Mouse (Mus musculus) retina, embryonic 14.5 days (tissue): Measurements from ENCODE around the gene Cish.

Experiments used
- DNase-seq: peaks from one replicate; pipeline ENCODE4 v3.0.0-alpha.2; 2015; ENCODE audit warnings: low spot score

The Cish gene

DNA sequence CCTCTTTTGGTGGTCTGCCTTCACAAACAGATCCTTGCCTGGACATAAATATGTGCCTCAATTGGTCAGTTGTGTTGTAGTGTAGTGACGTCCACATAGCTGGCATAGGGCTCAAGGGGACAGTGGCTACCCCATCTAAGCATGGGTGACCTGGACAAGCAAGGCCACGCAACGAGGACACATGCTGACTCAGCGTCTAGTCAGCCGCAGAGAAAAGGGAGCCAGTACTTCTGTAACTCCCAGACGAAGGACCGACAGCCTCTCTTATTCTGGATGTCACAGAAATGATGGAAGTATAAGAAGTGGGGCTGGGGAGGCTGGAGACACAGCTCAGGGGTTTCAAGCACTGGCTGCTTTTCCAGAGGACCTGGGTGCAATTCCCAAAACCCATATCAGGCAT lies 18.2 kb upstream of the Cish start:
- DNase-seq = no peak

DNA sequence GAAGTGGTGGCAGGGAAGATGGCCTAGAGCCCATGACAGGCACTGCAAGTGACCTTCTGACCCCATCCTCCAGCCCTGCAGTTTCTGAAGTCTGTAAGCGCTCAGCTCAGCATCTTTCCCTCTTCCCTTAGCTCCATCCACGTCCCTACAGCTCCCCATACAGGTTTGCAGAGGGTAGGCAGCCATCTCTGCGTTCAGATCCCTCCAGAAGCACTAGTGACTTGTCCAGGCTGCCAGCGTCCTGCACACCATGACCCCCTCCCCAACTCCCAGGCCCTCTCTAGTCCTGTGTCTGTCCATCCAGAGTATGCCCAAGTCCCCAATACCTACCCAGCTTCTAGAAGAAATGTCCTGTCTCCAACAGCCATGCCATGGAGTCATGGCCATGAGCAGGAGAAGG lies 17.7 kb upstream of the Cish start:
- DNase-seq = no peak

DNA sequence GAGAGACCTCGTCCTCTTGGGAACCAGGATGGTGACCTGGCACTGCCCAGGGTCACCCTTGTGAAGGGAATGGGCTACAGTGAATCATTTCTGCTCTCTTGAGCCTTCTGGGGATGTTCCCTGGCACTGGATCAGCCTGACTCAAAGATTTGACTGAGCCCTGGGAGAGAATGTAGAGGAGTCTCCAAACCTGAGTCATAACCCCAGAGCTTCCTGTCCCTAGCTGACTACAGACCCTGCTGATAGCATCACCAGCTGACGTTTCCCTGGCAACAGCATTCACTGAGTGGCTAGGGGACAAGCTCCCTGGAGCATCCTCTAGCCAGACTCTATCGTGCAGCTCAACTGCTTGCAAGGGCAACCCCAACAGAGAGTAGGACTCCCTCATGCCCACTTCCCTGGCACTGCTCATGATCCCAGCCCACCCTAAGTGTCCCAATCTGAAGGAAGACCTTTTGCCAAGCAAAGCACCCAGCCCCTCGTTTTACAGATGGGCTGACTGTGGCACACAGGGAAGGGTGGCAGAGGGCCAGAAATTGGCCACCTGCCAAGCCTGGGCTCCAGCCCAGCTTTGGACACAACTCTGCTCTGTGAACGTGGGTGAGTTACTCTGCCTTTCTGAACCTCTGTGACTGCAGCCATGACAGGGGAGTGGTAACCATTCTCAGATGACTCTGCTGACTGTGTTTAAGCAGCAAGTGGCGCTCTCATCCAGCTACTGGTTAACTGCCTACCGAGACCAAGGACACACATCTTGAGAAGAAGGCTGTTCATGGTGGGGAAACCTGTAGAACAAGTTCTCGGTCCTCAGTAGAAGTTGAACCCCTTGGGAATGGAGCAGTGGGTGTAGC lies 17.1 kb upstream of the Cish start:
- DNase-seq = peak; percentile 33

DNA sequence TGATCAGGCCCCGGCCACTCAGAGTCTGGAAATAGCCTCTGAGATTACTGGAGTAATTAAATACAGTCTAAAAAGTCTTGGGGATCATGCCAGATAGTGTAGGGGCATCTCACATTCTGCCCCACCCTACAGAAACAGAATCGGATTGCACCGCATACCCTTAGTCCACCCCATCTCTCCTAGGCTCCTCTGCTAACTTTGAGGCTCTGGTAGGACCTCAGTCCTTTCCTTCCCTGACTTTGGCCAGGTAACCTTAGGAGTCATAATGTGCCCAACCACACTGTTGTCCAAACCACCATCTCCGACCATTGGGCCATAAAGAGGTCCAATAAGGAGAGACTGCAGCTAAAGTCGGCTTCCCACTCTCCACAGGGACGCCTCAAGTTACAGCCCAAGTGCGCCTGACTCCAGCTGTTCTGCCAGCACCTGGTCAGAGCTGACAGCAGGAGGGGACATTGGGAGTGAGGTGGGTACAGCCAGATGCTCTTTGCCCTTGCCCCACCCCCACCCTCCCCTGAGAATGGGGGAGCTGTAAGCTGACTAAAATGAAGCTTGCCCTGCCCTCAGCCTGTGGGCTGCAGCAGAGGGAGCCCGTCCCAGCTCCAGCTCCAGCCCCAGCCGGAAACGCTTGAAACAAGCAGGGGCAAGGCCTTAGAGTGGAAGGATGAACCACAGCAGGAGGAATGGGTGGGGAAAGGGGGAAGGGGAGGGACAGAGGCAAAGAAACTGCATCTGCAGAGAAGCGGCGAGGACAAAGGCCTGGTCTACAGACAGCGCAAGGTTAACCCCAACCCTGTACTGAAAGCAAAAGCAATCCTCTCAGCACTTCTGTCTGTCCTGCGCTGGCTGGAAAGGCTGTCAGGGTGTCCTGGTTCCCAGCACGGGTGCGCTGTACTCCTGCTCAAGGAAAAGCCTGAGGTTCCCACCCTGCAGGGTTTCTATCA lies 16.2 kb upstream of the Cish start:
- no peak for DNase-seq

DNA sequence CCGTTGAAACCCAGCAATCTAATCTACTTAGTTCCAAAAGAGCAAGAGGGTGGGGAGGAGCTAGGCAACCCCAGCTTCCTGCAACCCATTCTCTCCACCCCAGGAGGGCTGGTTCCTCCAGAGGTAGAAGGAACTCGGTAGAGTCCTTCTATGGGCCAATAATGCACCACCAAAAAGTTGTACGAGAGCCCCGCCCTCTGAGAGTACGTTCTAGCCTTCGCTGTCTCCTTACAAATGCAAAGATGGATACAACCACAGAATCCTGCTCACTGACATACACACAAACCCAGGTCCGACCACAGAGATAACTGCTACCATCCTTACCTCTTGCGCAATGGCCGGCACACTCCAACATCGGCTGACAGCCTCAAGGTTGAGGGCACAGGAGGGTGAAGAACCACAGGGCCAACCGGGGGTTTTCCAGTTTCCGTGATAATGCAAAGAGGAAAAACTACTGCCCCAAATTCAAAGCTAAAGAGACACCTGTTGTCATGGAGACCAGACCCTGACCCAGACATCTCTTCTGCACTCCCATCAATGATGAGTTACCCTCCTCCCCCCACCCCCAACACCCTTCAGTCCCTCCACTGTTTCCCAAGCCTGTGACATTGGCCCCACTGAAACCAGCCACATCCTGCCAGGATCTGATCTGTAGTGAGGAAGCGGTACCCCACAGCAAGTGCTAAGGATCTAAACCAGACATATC lies 15.4 kb upstream of the Cish start:
- no peak for DNase-seq

DNA sequence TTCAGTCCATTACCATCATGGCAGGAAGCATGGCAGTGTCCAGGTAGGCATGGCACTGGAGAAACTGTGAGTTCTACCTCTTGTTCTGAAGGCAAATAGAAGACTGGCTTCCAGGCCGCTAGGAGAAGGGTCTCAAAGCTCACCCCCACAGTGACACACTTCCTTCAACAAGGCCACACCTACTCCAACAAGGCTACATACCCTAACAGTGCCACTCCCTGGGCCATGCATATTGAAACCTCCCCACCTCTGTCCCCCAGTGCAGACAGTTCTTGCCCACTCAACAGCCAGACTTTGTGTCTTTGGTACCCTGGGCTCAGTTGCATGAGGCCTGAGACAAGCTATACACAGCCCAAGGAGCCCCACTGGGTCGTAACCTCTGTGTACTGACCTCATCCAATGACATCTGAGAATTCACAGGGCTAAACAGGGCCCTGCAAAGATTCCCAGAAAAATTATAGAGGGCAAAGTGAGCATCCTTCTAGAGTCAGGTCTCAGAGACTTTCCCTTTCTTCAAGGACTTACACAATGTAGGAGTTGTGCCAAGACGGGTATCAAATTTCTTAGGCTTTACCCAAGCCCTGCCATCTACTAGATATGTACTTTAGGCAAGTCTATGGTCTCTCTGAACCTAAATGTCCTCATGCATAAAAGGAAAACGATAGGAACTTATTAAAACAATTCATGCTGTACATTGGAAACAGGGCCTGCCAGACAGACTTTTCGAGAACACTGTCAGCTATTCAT lies 14.4 kb upstream of the Cish start:
- DNase-seq = no peak

DNA sequence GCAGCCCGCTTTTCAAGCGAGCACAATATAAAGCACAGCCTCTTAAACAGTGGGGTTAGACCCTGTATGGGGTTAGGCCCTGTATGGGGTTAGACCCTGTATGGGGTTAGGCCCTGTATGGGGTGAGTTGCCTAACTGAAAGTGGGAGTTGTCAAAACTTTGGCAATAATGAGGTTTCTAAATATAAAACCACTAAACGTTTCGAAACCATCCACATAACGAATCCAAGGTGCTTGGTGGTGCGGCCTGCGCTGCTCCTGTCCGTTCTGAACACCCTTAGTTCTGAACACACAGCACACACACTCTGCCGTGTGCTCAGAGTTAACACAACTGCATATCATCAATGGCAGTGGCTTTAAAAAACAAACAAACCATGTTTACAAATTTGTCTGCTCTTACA lies 12.9 kb upstream of the Cish start:
- no peak for DNase-seq

DNA sequence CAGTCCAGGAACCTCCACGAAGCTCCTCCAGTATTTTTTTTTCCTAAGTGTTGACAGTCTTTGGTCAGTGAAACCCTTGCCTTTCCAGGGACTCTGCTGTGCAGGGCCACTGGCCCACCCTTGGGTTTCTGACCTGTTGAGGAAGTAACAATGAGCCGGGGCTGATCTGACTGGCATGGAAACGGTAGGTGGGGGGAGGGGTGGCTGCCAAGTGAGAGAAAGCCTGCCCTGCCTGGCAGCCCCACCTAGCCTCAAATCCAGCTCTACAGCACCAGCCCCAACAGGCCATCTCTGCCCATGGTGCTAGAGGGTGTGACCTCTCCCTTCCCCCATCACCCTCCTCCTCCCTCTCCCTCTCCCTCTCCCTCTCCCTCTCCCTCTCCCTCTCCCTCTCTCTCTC lies 10.8 kb upstream of the Cish start:
- no peak for DNase-seq

DNA sequence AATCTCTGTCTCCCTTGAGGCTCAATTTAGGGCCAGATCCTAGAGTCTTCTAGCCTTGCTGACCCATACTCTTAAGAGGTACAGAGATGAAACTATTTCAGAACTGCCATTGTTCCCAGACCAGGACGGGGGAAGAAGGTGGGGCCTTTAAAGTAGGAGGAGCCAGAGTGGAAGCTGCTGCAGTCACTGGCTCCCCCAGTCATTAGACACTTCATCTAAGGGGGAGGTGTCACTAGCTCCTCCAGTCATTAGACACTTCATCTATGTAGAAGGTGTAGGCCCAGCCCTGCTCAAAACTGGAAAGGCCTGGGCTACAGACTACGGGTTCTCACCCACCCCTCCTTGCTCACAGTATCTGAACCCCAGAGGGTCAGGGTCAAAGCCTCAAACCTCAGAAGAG lies 8.5 kb upstream of the Cish start:
- no peak for DNase-seq

DNA sequence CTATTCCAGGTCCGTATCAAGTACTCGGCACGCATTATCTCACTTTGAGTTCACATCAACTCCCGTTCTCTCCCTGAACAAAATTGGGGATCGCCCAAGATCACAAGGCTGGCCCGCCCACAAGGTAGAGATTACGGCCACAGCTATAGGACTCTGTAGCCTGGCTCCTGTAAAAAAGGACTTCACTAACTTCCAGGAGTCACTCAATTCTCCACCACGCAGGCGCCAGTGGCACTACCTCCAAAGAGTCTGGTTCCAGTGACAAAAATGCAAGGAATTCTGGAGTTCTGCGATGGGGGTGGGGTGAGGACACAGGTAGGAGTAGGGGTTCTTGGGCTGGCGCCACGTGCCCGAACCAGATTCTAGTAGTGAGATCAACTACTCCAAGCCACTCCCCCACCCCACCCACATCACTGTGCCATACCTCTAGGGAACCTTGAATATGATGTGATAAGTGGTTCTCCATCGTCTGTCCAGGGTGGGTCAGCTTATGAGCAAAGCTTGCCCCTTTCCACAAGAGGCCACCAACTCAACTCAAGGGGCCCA lies 7.6 kb upstream of the Cish start:
- DNase-seq = no peak

DNA sequence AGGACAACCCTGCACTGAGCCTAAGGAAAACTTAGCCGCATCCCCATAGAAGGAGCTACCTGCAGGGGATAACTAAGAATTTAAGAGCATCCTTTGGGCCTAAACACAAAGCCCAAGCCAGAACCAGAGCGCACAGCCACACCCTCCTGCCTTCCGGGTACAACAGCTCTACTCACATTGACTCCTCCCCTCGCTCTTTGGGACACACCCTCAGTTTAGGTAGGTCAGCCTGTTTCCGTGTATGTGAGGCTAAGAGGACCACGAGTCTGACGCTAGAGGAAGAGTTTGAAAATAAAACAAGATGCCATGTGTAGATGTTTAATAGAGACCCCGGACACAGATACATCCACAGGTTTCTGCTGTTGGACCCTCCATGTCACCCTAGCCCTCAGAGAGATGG lies 7.1 kb upstream of the Cish start:
- no peak for DNase-seq

DNA sequence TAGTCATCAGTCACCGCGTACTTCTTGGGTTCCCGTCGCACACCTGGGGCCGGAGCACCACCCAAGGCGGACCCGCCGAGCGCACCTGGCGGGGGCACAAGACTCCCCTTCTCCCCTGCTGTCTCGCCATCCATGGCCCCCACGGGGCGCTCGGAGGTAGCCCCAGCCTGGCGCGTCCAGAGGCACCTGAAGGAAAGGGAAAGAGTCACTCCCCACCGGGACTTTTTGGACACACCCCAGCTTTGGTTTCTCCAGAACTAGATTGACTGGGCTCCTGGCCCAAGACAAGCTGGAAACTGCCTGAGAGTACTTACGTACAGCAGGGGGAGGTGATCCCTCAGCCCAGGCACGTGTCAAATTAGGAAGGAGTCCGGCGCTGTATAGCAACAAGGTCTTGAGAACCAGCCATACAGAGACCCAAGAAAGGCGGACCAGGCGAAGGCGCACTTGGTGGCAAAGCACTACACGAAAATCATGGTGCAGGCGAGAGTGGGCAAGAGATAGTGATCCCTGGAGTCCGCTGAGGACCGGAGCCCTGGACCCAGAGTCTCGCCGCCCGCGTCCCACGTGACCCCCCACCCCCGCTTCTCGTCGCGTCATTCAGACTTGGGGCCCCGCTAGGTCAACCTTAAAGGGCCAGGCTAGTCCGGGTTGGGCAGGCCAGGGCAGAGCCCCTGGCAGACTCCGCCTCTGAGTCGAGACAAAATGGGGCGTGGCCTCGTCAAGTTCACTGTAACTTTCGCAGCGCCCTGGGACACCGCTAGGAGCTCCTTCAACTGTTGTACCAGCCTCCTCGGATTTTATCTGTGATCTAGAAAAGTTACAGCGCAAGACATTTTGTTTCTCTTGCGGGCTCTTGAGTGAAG lies 6.4 kb upstream of the Cish start, which contains the start of gene Mapkapk3:
Gene Mapkapk3, minus strand, starts transcription at position 667 of the 866 bp plus-strand sequence.
- DNase-seq = peak; percentile 78

DNA sequence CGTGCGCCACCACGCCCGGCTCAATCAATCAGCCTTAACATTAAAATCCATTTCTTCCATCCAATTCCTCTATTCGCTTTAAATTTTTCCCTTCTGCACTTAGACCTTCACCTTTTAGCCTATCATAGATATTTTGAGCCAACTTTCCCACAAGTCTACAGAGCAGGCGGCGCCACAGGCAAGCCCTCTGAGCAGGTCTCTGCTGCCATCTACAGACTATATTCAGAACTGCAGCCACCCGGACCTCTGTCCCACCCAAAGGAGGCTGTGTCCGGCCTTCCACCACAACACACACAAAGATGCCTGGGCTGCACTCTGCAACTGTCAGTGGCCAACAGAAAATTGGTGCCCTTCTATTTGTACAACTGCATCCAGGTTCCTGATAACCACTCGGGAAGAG lies 4.9 kb upstream of the Cish start:
- DNase-seq = peak; percentile 90

DNA sequence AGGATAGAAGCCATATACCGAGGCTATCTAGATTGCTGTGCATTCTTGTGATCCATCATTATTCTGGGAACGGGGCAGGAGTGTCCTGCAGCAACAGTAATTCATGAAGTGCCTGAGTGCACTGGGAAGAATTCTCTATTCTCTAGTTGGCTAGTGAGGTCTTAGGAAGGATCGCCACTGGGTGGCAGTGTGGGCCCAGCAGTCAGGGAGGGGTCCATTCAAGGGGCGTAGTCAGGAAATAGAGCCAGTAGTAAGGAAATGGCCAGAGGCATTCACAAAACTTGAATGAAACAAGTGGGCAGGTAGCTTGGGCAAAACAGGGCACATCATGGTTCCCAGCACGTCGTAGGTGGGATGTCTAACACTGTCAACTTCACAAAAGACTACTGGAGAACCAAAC lies 1.6 kb upstream of the Cish start:
- DNase-seq = peak; percentile 81

DNA sequence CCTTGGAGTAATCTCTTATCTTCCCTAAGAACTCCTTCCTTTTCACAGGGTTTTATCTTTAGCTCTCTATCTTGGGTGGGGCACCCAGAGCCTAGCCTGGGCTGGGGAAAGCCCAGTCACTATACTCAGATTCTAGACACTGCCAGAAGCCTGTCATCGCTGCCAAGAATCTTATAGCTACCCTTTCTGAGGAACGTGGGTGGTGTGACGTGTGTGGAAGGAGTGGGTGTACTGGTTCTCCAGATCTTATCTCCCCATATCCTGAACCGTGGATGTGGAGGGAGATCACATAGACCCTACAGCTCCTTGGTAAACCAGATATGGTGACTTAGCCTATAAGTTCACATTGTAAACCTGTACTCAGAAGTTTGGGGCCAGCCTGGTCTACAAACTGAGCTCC lies 210 bp upstream of the Cish start:
- DNase-seq = no peak

DNA sequence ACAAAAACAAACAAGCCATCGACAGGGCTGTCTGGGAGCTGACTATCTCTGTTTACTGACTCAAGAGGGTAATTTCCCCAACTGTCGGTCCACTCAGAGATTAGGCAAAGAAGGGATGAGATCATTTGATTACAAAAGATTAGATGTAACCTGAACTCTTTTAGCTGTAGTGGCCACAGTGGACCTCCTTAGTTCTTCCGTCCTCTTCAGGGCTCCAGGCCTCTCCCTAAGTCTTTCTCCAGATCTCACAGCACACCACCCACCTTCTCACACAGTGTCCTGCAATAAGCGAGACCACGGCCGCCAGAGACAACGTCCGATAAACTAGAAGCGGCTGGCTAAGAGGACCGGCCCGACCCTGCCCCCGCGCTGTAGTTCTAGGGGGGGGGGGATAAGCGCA lies 215 bp downstream of the Cish start:
- DNase-seq = no peak

DNA sequence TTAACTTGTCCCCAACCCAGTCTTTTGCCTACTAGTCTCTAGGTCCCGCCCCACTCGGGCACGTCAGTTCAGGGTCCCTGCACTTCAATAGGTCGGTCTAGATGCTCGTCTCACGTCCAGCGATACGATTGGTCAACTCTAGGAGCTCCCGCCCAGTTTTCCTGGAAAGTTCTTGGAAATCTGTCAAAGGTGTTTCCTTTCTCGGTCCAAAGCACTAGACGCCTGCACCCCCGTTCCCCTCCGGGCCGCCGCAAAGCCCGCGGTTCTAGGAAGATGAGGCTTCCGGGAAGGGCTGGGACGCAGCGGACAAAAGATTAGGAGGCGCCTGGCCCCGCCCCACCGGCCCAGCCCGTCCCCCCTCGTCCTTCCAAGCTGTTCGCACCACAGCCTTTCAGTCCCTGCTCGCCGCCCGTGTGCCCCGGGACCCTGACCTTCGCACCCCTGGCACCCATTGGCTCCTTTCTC lies 707 bp downstream of the Cish start:
- peak; percentile 98 for DNase-seq

DNA sequence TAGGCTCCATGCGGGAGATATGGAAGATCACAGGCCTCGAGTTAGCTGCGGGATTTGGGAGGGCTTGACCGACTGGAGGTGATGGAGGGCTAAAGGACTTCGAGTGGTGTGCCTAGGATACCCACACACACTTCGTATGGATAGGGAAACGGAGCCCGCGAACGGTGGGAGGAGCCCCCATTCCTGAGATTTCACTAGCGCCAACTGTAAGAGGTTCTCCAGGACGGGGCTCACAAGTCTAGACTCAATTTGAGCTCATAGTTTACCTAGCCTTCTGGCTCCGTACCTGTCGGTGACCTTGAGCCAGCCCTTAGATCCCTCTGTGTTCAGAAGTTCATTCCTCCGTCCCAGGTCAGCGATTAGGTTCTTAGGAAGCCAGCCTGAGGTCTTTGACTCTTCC lies 1.2 kb downstream of the Cish start:
- no peak for DNase-seq

DNA sequence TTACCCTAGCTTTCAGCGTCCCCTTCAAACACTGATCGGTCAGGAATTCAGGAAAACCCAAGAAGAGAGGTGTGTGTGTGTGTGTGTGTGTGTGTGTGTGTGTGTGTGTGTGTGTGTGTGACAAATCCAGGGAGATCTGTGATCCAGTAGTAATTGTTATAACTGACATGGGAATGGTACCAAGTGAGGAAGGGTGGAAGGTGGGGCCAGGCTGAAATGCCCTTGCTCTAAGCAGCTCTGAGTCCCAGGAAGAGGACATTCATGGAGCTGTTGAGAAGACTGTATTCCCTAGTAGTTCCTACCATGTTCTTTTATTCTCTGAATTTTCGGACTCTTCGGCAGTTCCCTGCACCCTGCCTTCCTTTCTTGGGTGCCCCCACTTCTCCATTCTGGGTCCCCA lies 1.8 kb downstream of the Cish start:
- no peak for DNase-seq

DNA sequence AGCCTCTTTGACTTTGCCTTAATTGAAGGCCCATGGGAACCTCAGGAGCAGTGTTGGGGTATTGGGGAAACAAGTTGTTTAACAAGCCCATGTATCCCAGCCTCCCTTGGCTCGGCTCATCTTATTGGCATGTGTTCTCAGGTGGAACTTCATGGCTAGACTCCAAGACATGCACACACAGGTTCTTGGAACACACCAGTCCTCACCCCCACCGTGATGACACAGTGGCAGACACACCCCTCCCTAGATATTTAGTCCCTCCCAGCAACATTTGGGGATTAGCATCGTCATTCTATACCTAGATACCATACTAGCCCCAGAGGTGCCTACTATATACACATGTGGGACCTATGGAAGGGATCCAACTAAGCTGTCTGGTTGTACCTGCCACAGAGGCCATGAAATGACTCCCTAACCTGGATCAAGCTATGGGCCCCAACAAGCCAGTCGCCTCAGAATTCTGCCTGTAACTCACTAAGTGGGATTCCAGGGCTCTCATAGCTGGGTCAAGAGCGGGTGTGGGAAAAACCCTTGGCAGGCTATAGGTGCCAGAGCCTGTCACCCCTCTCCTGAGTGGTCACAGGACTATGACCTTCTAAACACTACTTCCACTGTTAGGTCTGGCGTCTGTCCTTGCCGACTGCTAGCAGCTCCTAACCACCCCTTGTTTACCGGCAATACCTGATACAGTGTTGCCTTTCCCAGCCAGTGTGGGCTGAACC lies 2.4 kb downstream of the Cish start:
- no peak for DNase-seq
